Mouse (Mus musculus) CH12.LX (cell line): ENCODE results near the gene St7. TPM values are rescaled to one million over a fixed set of nuclear protein-coding genes. Genes with fewer than 3 reads are reported as not detected.

Experiments
- DNase-seq: peaks from one replicate; pipeline ENCODE4 v3.0.0-alpha.2; 2013; ENCODE audit errors: extremely low read depth
- H3K27ac ChIP-seq: 2 replicates; pipeline ENCODE4 v1.5.1; 2012; ENCODE audit warnings: low read depth, mild to moderate bottlenecking, control low read depth, moderate library complexity; ENCODE audit not compliant: insufficient read depth
- H3K27me3 ChIP-seq: replicated peaks from 2 replicates; pipeline ENCODE3; 2012; ENCODE audit warnings: inconsistent platforms
- H3K36me3 ChIP-seq, 2 experiments: replicated peaks in 1 of 2; 2 replicates each; pipeline versions ENCODE3 to v1.6.1; 2012; ENCODE audit warnings: inconsistent platforms in 1 of 2, low read length in 1 of 2, mild to moderate bottlenecking in 1 of 2, mixed read lengths in 1 of 2, moderate library complexity in 1 of 2; ENCODE audit not compliant: control insufficient read depth in 1 of 2, insufficient read depth in 1 of 2
- H3K4me1 ChIP-seq, 2 experiments: 2 replicates each; pipeline ENCODE4 v1.6.1; 2012; ENCODE audit warnings: inconsistent platforms in 1 of 2, moderate library complexity in 1 of 2; ENCODE audit not compliant: insufficient read depth in 2 of 2, control insufficient read depth in 1 of 2
- H3K4me2 ChIP-seq: 2 replicates; pipeline ENCODE4 v1.6.1; 2012; ENCODE audit warnings: low read depth, mild to moderate bottlenecking, control low read depth; ENCODE audit not compliant: poor library complexity, insufficient read depth, severe bottlenecking
- H3K4me3 ChIP-seq, 3 experiments: fragments of 150-350 bp in 1 of 3; sonication (generic) in 1 of 3; replicated peaks in 1 of 3; 2 replicates each; pipeline versions ENCODE3 to v1.5.1; 2011 to 2012; ENCODE audit warnings: low read depth in 2 of 3, low read length in 2 of 3, mild to moderate bottlenecking in 2 of 3, moderate library complexity in 2 of 3, control low read depth in 1 of 3, improper control_type of control experiment in 1 of 3, inconsistent platforms in 1 of 3, mixed read lengths in 1 of 3; ENCODE audit not compliant: poor library complexity in 1 of 3
- H3K79me2 ChIP-seq: replicated peaks from 2 replicates; pipeline ENCODE4 v1.6.1; 2012; ENCODE audit warnings: mild to moderate bottlenecking, moderate library complexity; ENCODE audit not compliant: control insufficient read depth, poor library complexity, insufficient read depth, severe bottlenecking; ENCODE audit errors: extremely low read depth
- H3K9ac ChIP-seq: 2 replicates; pipeline ENCODE4 v1.6.1; 2012; ENCODE audit warnings: low read depth, mild to moderate bottlenecking, control low read depth, moderate library complexity; ENCODE audit not compliant: insufficient read depth
- H3K9me3 ChIP-seq: replicated peaks from 2 replicates; pipeline ENCODE3; 2012; ENCODE audit warnings: low read length, inconsistent platforms, mixed read lengths
- BHLHE40 ChIP-seq: IDR thresholded peaks from 2 replicates; pipeline ENCODE4 v1.6.1; 2011; ENCODE audit warnings: mild to moderate bottlenecking, low read depth, low read length, improper control_type of control experiment
- CHD2 ChIP-seq: IDR thresholded peaks from 2 replicates; pipeline ENCODE4 v1.6.1; 2011; ENCODE audit warnings: low read length, improper control_type of control experiment
- CTCF ChIP-seq, 2 experiments: IDR thresholded peaks in 1 of 2; conservative IDR thresholded peaks in 1 of 2; 2 replicates each; pipeline ENCODE4 v1.5.1; 2011 to 2012; ENCODE audit warnings: low read depth in 2 of 2, low read length in 2 of 2, improper control_type of control experiment in 1 of 2, inconsistent platforms in 1 of 2, mild to moderate bottlenecking in 1 of 2, moderate library complexity in 1 of 2
- E2F4 ChIP-seq: IDR thresholded peaks from 2 replicates; pipeline ENCODE4 v1.6.1; 2011; ENCODE audit warnings: low read depth, low read length, improper control_type of control experiment; ENCODE audit not compliant: insufficient replicate concordance
- ELF1 ChIP-seq: IDR thresholded peaks from 2 replicates; pipeline ENCODE4 v1.6.1; 2014; ENCODE audit warnings: low read depth, mild to moderate bottlenecking, inconsistent platforms, low read length, improper control_type of control experiment
- GABPA ChIP-seq: IDR thresholded peaks from 2 replicates; pipeline ENCODE4 v1.6.1; 2012; ENCODE audit warnings: low read depth, low read length, improper control_type of control experiment, inconsistent platforms; ENCODE audit not compliant: insufficient replicate concordance
- HCFC1 ChIP-seq: IDR thresholded peaks from 2 replicates; pipeline ENCODE4 v1.6.1; 2012; ENCODE audit warnings: low read depth, mild to moderate bottlenecking, inconsistent platforms, low read length, improper control_type of control experiment
- IRF4 ChIP-seq: IDR thresholded peaks from 2 replicates; pipeline ENCODE4 v1.6.1; 2014; ENCODE audit warnings: low read depth, mild to moderate bottlenecking, inconsistent platforms, low read length, improper control_type of control experiment
- JUND ChIP-seq: conservative IDR thresholded peaks from 2 replicates; pipeline ENCODE4 v1.6.1; 2011; ENCODE audit warnings: low read depth, low read length, improper control_type of control experiment
- KAT2A ChIP-seq: IDR thresholded peaks from 2 replicates; pipeline ENCODE4 v1.6.1; 2012; ENCODE audit warnings: low read length, improper control_type of control experiment, inconsistent platforms; ENCODE audit not compliant: insufficient replicate concordance
- MAZ ChIP-seq: IDR thresholded peaks from 2 replicates; pipeline ENCODE4 v1.6.1; 2012; ENCODE audit warnings: low read depth, mild to moderate bottlenecking, inconsistent platforms, low read length, improper control_type of control experiment, moderate library complexity
- MEF2A ChIP-seq: IDR thresholded peaks from 2 replicates; pipeline ENCODE4 v1.6.1; 2014; ENCODE audit warnings: low read depth, mild to moderate bottlenecking, inconsistent platforms, low read length, improper control_type of control experiment, borderline replicate concordance
- MXI1 ChIP-seq: IDR thresholded peaks from 2 replicates; pipeline ENCODE4 v1.6.1; 2011; ENCODE audit warnings: mild to moderate bottlenecking, low read depth, low read length, improper control_type of control experiment
- MYC ChIP-seq: IDR thresholded peaks from 2 replicates; pipeline ENCODE4 v1.6.1; 2011; ENCODE audit warnings: low read depth, mild to moderate bottlenecking, improper control_type of control experiment, low read length
- NRF1 ChIP-seq: IDR thresholded peaks from 2 replicates; pipeline ENCODE4 v1.6.1; 2014; ENCODE audit warnings: low read depth, mild to moderate bottlenecking, inconsistent platforms, low read length, improper control_type of control experiment, moderate library complexity
- PAX5 ChIP-seq: IDR thresholded peaks from 2 replicates; pipeline ENCODE4 v1.6.1; 2012; ENCODE audit warnings: low read length, inconsistent platforms, mixed read lengths
- POLR2AphosphoS2 ChIP-seq: IDR thresholded peaks from 2 replicates; pipeline ENCODE4 v1.6.1; 2011; ENCODE audit warnings: low read depth, low read length, improper control_type of control experiment
- RAD21 ChIP-seq: IDR thresholded peaks from 2 replicates; pipeline ENCODE4 v1.6.1; 2011; ENCODE audit warnings: low read depth, mild to moderate bottlenecking, low read length, improper control_type of control experiment, moderate library complexity
- RCOR1 ChIP-seq: conservative IDR thresholded peaks from 2 replicates; pipeline ENCODE4 v1.6.1; 2012; ENCODE audit warnings: low read depth, mild to moderate bottlenecking, inconsistent platforms, low read length, improper control_type of control experiment
- SIN3A ChIP-seq: IDR thresholded peaks from 2 replicates; pipeline ENCODE4 v1.6.1; 2012; ENCODE audit warnings: low read length, improper control_type of control experiment, inconsistent platforms
- TCF12 ChIP-seq: IDR thresholded peaks from 2 replicates; pipeline ENCODE4 v1.6.1; 2014; ENCODE audit warnings: low read depth, mild to moderate bottlenecking, inconsistent platforms, low read length, improper control_type of control experiment
- UBTF ChIP-seq: IDR thresholded peaks from 2 replicates; pipeline ENCODE4 v1.6.1; 2012; ENCODE audit warnings: low read depth, mild to moderate bottlenecking, inconsistent platforms, low read length, improper control_type of control experiment, moderate library complexity
- USF2 ChIP-seq: conservative IDR thresholded peaks from 2 replicates; pipeline ENCODE4 v1.6.1; 2011; ENCODE audit warnings: low read depth, low read length, improper control_type of control experiment
- ZC3H11A ChIP-seq: IDR thresholded peaks from 2 replicates; pipeline ENCODE4 v1.6.1; 2012; ENCODE audit warnings: low read depth, mild to moderate bottlenecking, inconsistent platforms, low read length, improper control_type of control experiment
- ZKSCAN1 ChIP-seq: IDR thresholded peaks from 2 replicates; pipeline ENCODE4 v1.6.1; 2012; ENCODE audit warnings: low read depth, inconsistent platforms, low read length, improper control_type of control experiment, borderline replicate concordance
- ZNF384 ChIP-seq: IDR thresholded peaks from 2 replicates; pipeline ENCODE4 v1.6.1; 2012; ENCODE audit warnings: low read depth, low read length, improper control_type of control experiment, inconsistent platforms
- dilution Hi-C: fragments of 300-500 bp; cut with MboI; formaldehyde crosslinking; loops from 2 replicates; pipeline ENCODE4 v1.14.3; 2020; ENCODE audit warnings: low sequenced_read_pairs; ENCODE audit not compliant: extremely low pct_unique_long_range_greater_than_20kb, extremely low pct_ligation_motif_present
- in situ Hi-C: fragments of 300-500 bp; cut with MboI; formaldehyde crosslinking; loops from 3 replicates; pipeline ENCODE4 v1.14.3; 2019; ENCODE audit warnings: low sequenced_read_pairs, low pct_ligation_motif_present, low pct_unique_long_range_greater_than_20kb, mixed read lengths
- polyA plus RNA-seq: library from polyadenylated mRNA; unstranded; fragments of >175 nt; gene quantifications from 2 replicates; pipeline ENCODE4 v1.2.1, GENCODE M21; 2012; ENCODE audit warnings: low read depth; ENCODE audit not compliant: insufficient read length
- total RNA-seq, 2 experiments: library from RNA; depleted of rRNA; stranded (reverse); fragments of 300-350 nt in 1 of 2; fragments of >200 nt in 1 of 2; gene quantifications; 2 replicates each; pipeline ENCODE4 v1.2.3; 2012 to 2014

Gene St7
- total and polyA plus RNA-seq, 3 experiments = 33.9 to 64.1 (median 35.3) TPM

GRCm38 (mm10) chr6:17657308-17657707 is 35.4 kb upstream of the St7 start:
- peaks cover 0 to 14% of the 10 kb centered on the region in 2 experiments; a peak in 2 of 4 replicates for H3K4me1 ChIP-seq
- no peak for TF ChIP-seq ZC3H11A
- no peak for TF ChIP-seq POLR2AphosphoS2
- no peak for TF ChIP-seq BHLHE40
- TF ChIP-seq MEF2A = no peak
- TF ChIP-seq CTCF (conservative IDR thresholded peaks at IDR 0.05 in 1 of 2, IDR thresholded peaks at IDR 0.05 in 1 of 2; ENCODE audit: low read depth in 2 of 2, low read length in 2 of 2) = no peak
- TF ChIP-seq GABPA = no peak
- TF ChIP-seq E2F4 = no peak
- TF ChIP-seq JUND = no peak
- TF ChIP-seq SIN3A = no peak
- TF ChIP-seq NRF1 = no peak
- no peak for TF ChIP-seq IRF4
- no peak for TF ChIP-seq HCFC1
- no peak for TF ChIP-seq ZNF384
- TF ChIP-seq TCF12 = no peak
- TF ChIP-seq, all 38 proteins: peak for 0
- in situ Hi-C loops (no loop called here), dilution Hi-C loops (no loop called here)
- Histone ChIP-seq H3K79me2 (peaks cover 10% of the 10 kb centered on the region), H3K36me3 (peaks cover 35 to 69% of the 10 kb centered on the region in 2 experiments), H3K9me3 (no peaks in the 10 kb centered on the region), H3K4me3 (no peak overlapping the region), H3K9ac (no peak overlapping the region), H3K4me2 (no peak overlapping the region), H3K27ac (no peak overlapping the region), H3K27me3 (no peaks in the 10 kb centered on the region)
- DNase-seq = no peak

GRCm38 (mm10) chr6:17665348-17665747 is 27.4 kb upstream of the St7 start:
- TF ChIP-seq ELF1 (no peak), CTCF (conservative IDR thresholded peaks at IDR 0.05 in 1 of 2, IDR thresholded peaks at IDR 0.05 in 1 of 2; ENCODE audit: low read depth in 2 of 2, low read length in 2 of 2) (no peak), JUND (no peak), RAD21 (no peak), KAT2A (no peak), MXI1 (no peak), NRF1 (no peak), MYC (no peak), USF2 (no peak), CHD2 (no peak), ZKSCAN1 (no peak), UBTF (no peak), MAZ (no peak), RCOR1 (no peak), POLR2AphosphoS2 (no peak), PAX5 (no peak)
- no peak overlapping the region for H3K9ac ChIP-seq
- DNase-seq = no peak
- H3K27me3 ChIP-seq = no peaks in the 10 kb centered on the region
- in situ Hi-C loops (no loop called here), dilution Hi-C loops (no loop called here)
- no peak overlapping the region for H3K4me2 ChIP-seq
- H3K27ac ChIP-seq = no peak overlapping the region
- peaks cover 43 to 84% of the 10 kb centered on the region in 2 experiments for H3K36me3 ChIP-seq
- no peaks in the 10 kb centered on the region; a peak in 1 of 4 replicates for H3K4me1 ChIP-seq
- H3K4me3 ChIP-seq = no peak overlapping the region
- H3K79me2 ChIP-seq = no peaks in the 10 kb centered on the region
- no peaks in the 10 kb centered on the region for H3K9me3 ChIP-seq
